Mouse (Mus musculus): Measurements from ENCODE around the gene Parp8. TPM values are rescaled to one million over a fixed set of nuclear protein-coding genes. Genes with fewer than 3 reads are reported as not detected.

The Parp8 gene
- total RNA-seq, 1 experiment from 2014 or later: 14.2 TPM

GRCm38 (mm10) chr13:116843937-116844336, 181.4 kb downstream of the Parp8 start:
- no peak for DNase-seq

GRCm38 (mm10) chr13:116830984-116831383, 194.4 kb downstream of the Parp8 start:
- no peak for DNase-seq

- DNase-seq: no peak
Observed at GRCm38 (mm10) chr13:116829015-116829414, 196.3 kb downstream of the Parp8 start.

GRCm38 (mm10) chr13:116811456-116811855, 213.9 kb downstream of the Parp8 start:
- DNase-seq: no peak

Other genes with a start within 250 kb of the Parp8 start
- 122 and 134 TPM in 2 replicates for gene Emb, start 183.0 kb upstream of the Parp8 start, total RNA-seq (2021)
- gene Gm17509, start 195.5 kb upstream of the Parp8 start, total RNA-seq (2021): not detected in 2 replicates

Measured in adrenal gland, postnatal 25 days (tissue).